Mouse (Mus musculus): ENCODE results near the gene Islr2. TPM values are rescaled to one million over a fixed set of nuclear protein-coding genes. Genes with fewer than 3 reads are reported as not detected.
A peak's percentile ranks its signal among the peaks of the same experiment; 100 is the strongest.

Islr2 gene
- polyA plus RNA-seq, 1 experiment = 0.67 TPM

GRCm38 (mm10) chr9:58206013-58206412, 1.9 kb upstream of the Islr2 start:
- H3K27ac ChIP-seq (ENCODE audit: insufficient read depth, low read length) = no peak overlapping the region
- TF ChIP-seq POLR2A (IDR thresholded peaks at IDR 0.05; ENCODE audit: insufficient read depth, low read length) = no peak
- TF ChIP-seq CTCF (IDR thresholded peaks at IDR 0.05; ENCODE audit: low read depth, low read length) = no peak
- TF ChIP-seq EP300 (IDR thresholded peaks at IDR 0.05; ENCODE audit: insufficient read depth, low read depth, low read length) = no peak
- no peaks in the 10 kb centered on the region for H3K36me3 ChIP-seq (ENCODE audit: control insufficient read depth, insufficient read depth, low read length, poor library complexity, severe bottlenecking)
- no peaks in the 10 kb centered on the region for H3K27me3 ChIP-seq (ENCODE audit: control insufficient read depth, insufficient read depth, low read length, poor library complexity, severe bottlenecking)
- no peaks in the 10 kb centered on the region for H3K4me1 ChIP-seq (ENCODE audit: control insufficient read depth, insufficient read depth, low read length)
- H3K9ac ChIP-seq (ENCODE audit: low read depth, poor library complexity, severe bottlenecking) = no peak overlapping the region
- H3K4me3 ChIP-seq (ENCODE audit: low read depth, low read length) = no peak overlapping the region
- H3K9me3 ChIP-seq (replicated peaks; ENCODE audit: control insufficient read depth, insufficient read depth, low read length, poor library complexity, severe bottlenecking) = no peaks in the 10 kb centered on the region

GRCm38 (mm10) chr9:58204448-58205000, 405 bp upstream of the Islr2 start:
- Histone ChIP-seq H3K36me3 (ENCODE audit: control insufficient read depth, insufficient read depth, low read length, poor library complexity, severe bottlenecking) (no peaks in the 10 kb centered on the region), H3K27ac (ENCODE audit: insufficient read depth, low read length) (no peak overlapping the region), H3K9ac (ENCODE audit: low read depth, poor library complexity, severe bottlenecking) (peak overlapping the region; percentile 43; the same call in 1 of the 2 replicates), H3K27me3 (ENCODE audit: control insufficient read depth, insufficient read depth, low read length, poor library complexity, severe bottlenecking) (peaks cover 3% of the 10 kb centered on the region; the same call in 1 of the 2 replicates), H3K4me1 (ENCODE audit: control insufficient read depth, insufficient read depth, low read length) (no peaks in the 10 kb centered on the region), H3K9me3 (replicated peaks; ENCODE audit: control insufficient read depth, insufficient read depth, low read length, poor library complexity, severe bottlenecking) (no peaks in the 10 kb centered on the region), H3K4me3 (ENCODE audit: low read depth, low read length) (peak overlapping the region; percentile 62)
- TF ChIP-seq POLR2A (IDR thresholded peaks at IDR 0.05; ENCODE audit: insufficient read depth, low read length) (no peak), CTCF (IDR thresholded peaks at IDR 0.05; ENCODE audit: low read depth, low read length) (peak; percentile 90)

- H3K27ac ChIP-seq (ENCODE audit: insufficient read depth, low read length) = no peak overlapping the region
- no peak overlapping the region for H3K4me3 ChIP-seq (ENCODE audit: low read depth, low read length)
- TF ChIP-seq CTCF (IDR thresholded peaks at IDR 0.05; ENCODE audit: low read depth, low read length) (no peak), POLR2A (IDR thresholded peaks at IDR 0.05; ENCODE audit: insufficient read depth, low read length) (no peak), EP300 (IDR thresholded peaks at IDR 0.05; ENCODE audit: insufficient read depth, low read depth, low read length) (no peak)
- H3K9me3 ChIP-seq (replicated peaks; ENCODE audit: control insufficient read depth, insufficient read depth, low read length, poor library complexity, severe bottlenecking) = no peaks in the 10 kb centered on the region
- no peaks in the 10 kb centered on the region for H3K36me3 ChIP-seq (ENCODE audit: control insufficient read depth, insufficient read depth, low read length, poor library complexity, severe bottlenecking)
- no peaks in the 10 kb centered on the region for H3K4me1 ChIP-seq (ENCODE audit: control insufficient read depth, insufficient read depth, low read length)
- no peak overlapping the region for H3K9ac ChIP-seq (ENCODE audit: low read depth, poor library complexity, severe bottlenecking)
- H3K27me3 ChIP-seq (ENCODE audit: control insufficient read depth, insufficient read depth, low read length, poor library complexity, severe bottlenecking) = peaks cover 3% of the 10 kb centered on the region; the same call in 1 of the 2 replicates
These were observed 1.3 kb downstream of the Islr2 start for GRCm38 (mm10) chr9:58202676-58203453.

GRCm38 (mm10) chr9:58201861-58202549, 2.1 kb downstream of the Islr2 start:
- H3K27ac ChIP-seq (ENCODE audit: insufficient read depth, low read length) = no peak overlapping the region
- H3K4me1 ChIP-seq (ENCODE audit: control insufficient read depth, insufficient read depth, low read length) = no peaks in the 10 kb centered on the region

GRCm38 (mm10) chr9:58201091-58201842, 2.9 kb downstream of the Islr2 start:
- Histone ChIP-seq H3K36me3 (ENCODE audit: control insufficient read depth, insufficient read depth, low read length, poor library complexity, severe bottlenecking) (no peaks in the 10 kb centered on the region), H3K9ac (ENCODE audit: low read depth, poor library complexity, severe bottlenecking) (no peak overlapping the region), H3K27ac (ENCODE audit: insufficient read depth, low read length) (no peak overlapping the region), H3K4me1 (ENCODE audit: control insufficient read depth, insufficient read depth, low read length) (no peaks in the 10 kb centered on the region), H3K9me3 (replicated peaks; ENCODE audit: control insufficient read depth, insufficient read depth, low read length, poor library complexity, severe bottlenecking) (no peaks in the 10 kb centered on the region), H3K4me3 (ENCODE audit: low read depth, low read length) (no peak overlapping the region), H3K27me3 (ENCODE audit: control insufficient read depth, insufficient read depth, low read length, poor library complexity, severe bottlenecking) (peaks cover 6% of the 10 kb centered on the region; the same call in 1 of the 2 replicates)
- no peak for TF ChIP-seq POLR2A (IDR thresholded peaks at IDR 0.05; ENCODE audit: insufficient read depth, low read length)

More at GRCm38 (mm10) chr9:58201861-58202549, 2.1 kb downstream of the Islr2 start:
- Histone ChIP-seq H3K27me3 (ENCODE audit: control insufficient read depth, insufficient read depth, low read length, poor library complexity, severe bottlenecking) (peaks cover 3% of the 10 kb centered on the region; the same call in 1 of the 2 replicates), H3K9ac (ENCODE audit: low read depth, poor library complexity, severe bottlenecking) (no peak overlapping the region), H3K4me3 (ENCODE audit: low read depth, low read length) (no peak overlapping the region), H3K9me3 (replicated peaks; ENCODE audit: control insufficient read depth, insufficient read depth, low read length, poor library complexity, severe bottlenecking) (no peaks in the 10 kb centered on the region), H3K36me3 (ENCODE audit: control insufficient read depth, insufficient read depth, low read length, poor library complexity, severe bottlenecking) (no peaks in the 10 kb centered on the region)
- TF ChIP-seq CTCF (IDR thresholded peaks at IDR 0.05; ENCODE audit: low read depth, low read length) = no peak
- TF ChIP-seq POLR2A (IDR thresholded peaks at IDR 0.05; ENCODE audit: insufficient read depth, low read length) = no peak
- no peak for TF ChIP-seq EP300 (IDR thresholded peaks at IDR 0.05; ENCODE audit: insufficient read depth, low read depth, low read length)
